Mouse (Mus musculus): Measurements from ENCODE around the gene Nfx1. TPM values are rescaled to one million over a fixed set of nuclear protein-coding genes. Genes with fewer than 3 reads are reported as not detected.
"Not testable (repeated sequence)": the region's sequence is repeated elsewhere in the genome, so short reads cannot be mapped to it uniquely, and the experiment has no call there.

Nfx1 gene
- total and polyA plus RNA-seq, 3 experiments, result 16.9 to 19.8 (median 18.9) TPM

DNA sequence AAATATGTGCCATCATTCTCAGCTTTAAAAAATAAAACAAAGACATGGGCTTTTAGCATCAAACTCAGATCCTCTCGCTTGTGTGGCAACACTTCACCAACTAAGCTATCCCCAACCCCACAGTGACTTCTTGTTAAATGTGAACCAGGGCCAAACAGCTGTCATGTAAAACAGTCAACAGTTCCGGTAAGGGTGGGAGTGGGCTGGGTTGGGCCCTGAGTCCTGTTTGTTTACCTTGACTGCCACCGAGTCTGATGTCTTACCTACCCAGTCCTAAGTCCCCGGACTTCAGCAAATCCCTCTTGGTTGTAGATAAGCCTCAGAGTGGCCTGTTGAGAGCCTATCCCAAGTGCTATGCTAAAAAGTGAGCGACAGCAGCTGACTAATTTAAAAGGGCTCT, 37.0 kb upstream of the Nfx1 start:
- H3K27me3 ChIP-seq (ENCODE audit: control insufficient read depth, insufficient read depth, low read length), result no peaks in the 10 kb centered on the region
- H3K79me2 ChIP-seq (replicated peaks; ENCODE audit: control insufficient read depth, insufficient read depth, low read length), result no peaks in the 10 kb centered on the region
- H3K27ac ChIP-seq, result no peak overlapping the region
- H3K4me1 ChIP-seq (ENCODE audit: control insufficient read depth, insufficient read depth, low read length), result peaks cover 1% of the 10 kb centered on the region; the same call in 1 of the 2 replicates
- H3K4me3 ChIP-seq, result no peak overlapping the region
- no peak overlapping the region for H3K9ac ChIP-seq (ENCODE audit: low read depth, low read length)
- WGBS, result 83% methylated on average over 5 of the region's 5 CpGs
- intact Hi-C loops (cut with DNase I), result no loop called here
- no peak for DNase-seq
- no peak for TF ChIP-seq CTCF (IDR thresholded peaks at IDR 0.05)
- H3K36me3 ChIP-seq (ENCODE audit: control insufficient read depth, insufficient read depth, low read length), result peaks cover 6% of the 10 kb centered on the region

DNA sequence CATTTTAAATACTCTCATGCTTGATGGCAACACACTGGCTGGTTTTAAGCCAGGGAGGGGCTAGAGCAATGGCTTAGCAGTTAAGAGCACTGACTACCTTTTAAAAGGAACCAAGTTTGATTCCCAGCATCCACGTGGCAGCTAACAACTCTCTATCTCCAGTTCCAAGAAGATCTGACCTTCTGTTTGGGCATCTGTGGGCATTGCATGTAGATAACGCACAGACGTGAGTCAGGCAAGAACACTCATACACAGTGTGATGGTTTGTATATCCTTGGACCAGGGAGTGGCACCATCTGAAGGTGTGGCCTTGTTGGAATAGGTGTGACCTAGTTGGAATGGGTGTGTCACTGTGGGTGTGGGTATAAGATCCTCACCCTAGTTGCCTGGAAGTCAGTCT, 36.3 kb upstream of the Nfx1 start:
- H3K4me3 ChIP-seq; intact Hi-C loops (cut with DNase I): not testable (repeated sequence)

DNA sequence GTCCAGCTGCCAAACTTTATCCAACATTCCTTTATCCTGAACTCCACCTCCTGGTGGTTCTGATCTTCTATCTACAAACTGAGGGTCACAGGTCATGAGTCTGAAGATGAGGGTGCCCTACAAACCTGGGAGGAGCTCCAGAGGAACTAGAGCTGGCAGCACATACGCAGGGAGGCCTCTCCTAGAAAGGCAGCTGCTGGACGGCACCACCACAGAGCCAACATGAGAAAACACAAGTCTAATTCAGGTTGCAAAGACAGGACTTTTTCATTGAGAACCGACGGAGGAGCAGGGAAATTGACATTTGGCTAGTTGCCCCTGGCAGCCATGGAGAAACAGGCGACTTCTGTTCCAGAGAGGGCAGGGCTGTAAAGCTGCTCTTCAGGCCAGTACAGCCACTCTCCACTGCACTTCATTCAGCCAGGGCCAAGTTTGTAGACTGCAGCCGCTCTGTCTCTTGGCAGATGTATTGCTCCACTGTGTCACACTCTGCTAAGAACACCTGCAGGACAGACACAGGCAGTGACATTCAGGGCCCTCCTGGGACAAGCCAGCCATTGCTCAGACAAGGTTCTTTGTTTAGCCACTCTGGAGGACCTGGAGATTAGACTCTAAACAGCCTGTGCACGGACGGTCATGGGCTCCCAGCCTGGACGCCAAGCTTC, 34.4 kb upstream of the Nfx1 start:
- no peaks in the 10 kb centered on the region for H3K79me2 ChIP-seq (replicated peaks; ENCODE audit: control insufficient read depth, insufficient read depth, low read length)
- no peak overlapping the region for H3K4me3 ChIP-seq
- H3K9ac ChIP-seq (ENCODE audit: low read depth, low read length), result no peak overlapping the region
- peaks cover 1% of the 10 kb centered on the region; the same call in 1 of the 2 replicates for H3K4me1 ChIP-seq (ENCODE audit: control insufficient read depth, insufficient read depth, low read length)
- TF ChIP-seq POLR2A (IDR thresholded peaks at IDR 0.05; ENCODE audit: insufficient read depth, low read depth, low read length) (0 out of 2 replicates have a peak, but pooled peaks have one; percentile 11), CTCF (IDR thresholded peaks at IDR 0.05) (0 out of 2 replicates have a peak, but pooled peaks have one; percentile 12), EP300 (IDR thresholded peaks at IDR 0.05; ENCODE audit: insufficient read depth, low read depth, low read length) (no peak)
- H3K36me3 ChIP-seq (ENCODE audit: control insufficient read depth, insufficient read depth, low read length), result peaks cover 6% of the 10 kb centered on the region
- H3K27ac ChIP-seq, result peak overlapping the region; percentile 4; the same call in 1 of the 2 replicates
- peak; percentile 47 to 77 for DNase-seq
- intact Hi-C loops (cut with DNase I), result no loop called here
- WGBS, result 46% methylated on average over 9 of the region's 9 CpGs
- no peaks in the 10 kb centered on the region for H3K27me3 ChIP-seq (ENCODE audit: control insufficient read depth, insufficient read depth, low read length)

More for the DNA sequence above, 36.3 kb upstream of the Nfx1 start:
- not testable (repeated sequence) for H3K27ac ChIP-seq; H3K9ac ChIP-seq (ENCODE audit: low read depth, low read length); H3K36me3 ChIP-seq (ENCODE audit: control insufficient read depth, insufficient read depth, low read length); H3K4me1 ChIP-seq (ENCODE audit: control insufficient read depth, insufficient read depth, low read length); H3K79me2 ChIP-seq (replicated peaks; ENCODE audit: control insufficient read depth, insufficient read depth, low read length); DNase-seq; H3K27me3 ChIP-seq (ENCODE audit: control insufficient read depth, insufficient read depth, low read length)
- WGBS, result 79% methylated on average over 3 of the region's 3 CpGs

DNA sequence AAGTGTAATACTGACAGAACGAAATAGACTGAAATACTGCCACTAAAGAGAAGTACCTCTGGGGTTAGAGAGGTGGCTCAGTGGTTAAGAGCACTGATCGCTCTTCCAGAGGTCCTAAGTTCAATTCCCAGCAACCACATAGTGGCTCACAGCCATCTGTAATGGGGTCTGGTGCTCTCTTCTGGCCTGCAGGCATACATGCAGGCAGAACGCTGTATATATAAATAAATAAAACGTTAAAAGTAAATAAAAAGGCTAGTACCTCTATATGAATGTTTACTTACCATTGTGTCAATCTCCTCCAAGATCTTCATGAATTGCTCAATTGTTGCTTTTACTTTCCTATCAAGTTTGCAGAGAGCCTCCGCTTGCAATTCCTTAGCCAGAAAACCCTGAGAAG, 31.9 kb upstream of the Nfx1 start:
- WGBS, result 98% methylated on average over 5 of the region's 5 CpGs
- Histone ChIP-seq H3K79me2 (replicated peaks; ENCODE audit: control insufficient read depth, insufficient read depth, low read length) (no peaks in the 10 kb centered on the region), H3K9ac (ENCODE audit: low read depth, low read length) (no peak overlapping the region), H3K36me3 (ENCODE audit: control insufficient read depth, insufficient read depth, low read length) (peaks cover 6% of the 10 kb centered on the region), H3K4me3 (no peak overlapping the region), H3K27me3 (ENCODE audit: control insufficient read depth, insufficient read depth, low read length) (no peaks in the 10 kb centered on the region), H3K4me1 (ENCODE audit: control insufficient read depth, insufficient read depth, low read length) (peaks cover 1% of the 10 kb centered on the region; the same call in 1 of the 2 replicates), H3K27ac (no peak overlapping the region)
- intact Hi-C loops (cut with DNase I), result no loop called here
- TF ChIP-seq EP300 (IDR thresholded peaks at IDR 0.05; ENCODE audit: insufficient read depth, low read depth, low read length), result no peak
- TF ChIP-seq CTCF (IDR thresholded peaks at IDR 0.05), result peak; percentile 45
- DNase-seq, result no peak

DNA sequence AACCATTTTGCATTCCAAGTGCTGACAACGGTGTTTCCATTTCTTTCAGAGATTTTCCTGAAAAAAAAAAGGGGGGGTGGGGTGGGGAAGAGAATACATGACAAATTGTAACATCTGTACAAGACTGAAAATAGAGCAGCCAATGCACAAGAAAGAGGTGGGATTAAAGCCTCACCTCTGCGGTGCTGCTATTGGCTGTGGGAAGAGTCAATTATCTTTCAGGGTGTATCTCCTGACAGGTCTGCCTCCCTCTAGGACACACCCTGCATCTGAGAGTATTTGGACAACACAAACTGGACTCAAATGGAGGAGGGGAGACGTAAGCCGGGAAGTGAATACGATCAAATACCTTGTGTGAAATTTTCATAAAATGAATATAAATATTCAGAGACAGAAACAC, 27.1 kb upstream of the Nfx1 start:
- DNase-seq, result no peak
- intact Hi-C loops (cut with DNase I), result no loop called here
- Histone ChIP-seq H3K4me1 (ENCODE audit: control insufficient read depth, insufficient read depth, low read length) (peaks cover 2% of the 10 kb centered on the region), H3K4me3 (no peak overlapping the region), H3K36me3 (ENCODE audit: control insufficient read depth, insufficient read depth, low read length) (peaks cover 3% of the 10 kb centered on the region), H3K79me2 (replicated peaks; ENCODE audit: control insufficient read depth, insufficient read depth, low read length) (no peaks in the 10 kb centered on the region), H3K9ac (ENCODE audit: low read depth, low read length) (no peak overlapping the region), H3K27me3 (ENCODE audit: control insufficient read depth, insufficient read depth, low read length) (no peaks in the 10 kb centered on the region), H3K27ac (no peak overlapping the region)
- no peak for TF ChIP-seq EP300 (IDR thresholded peaks at IDR 0.05; ENCODE audit: insufficient read depth, low read depth, low read length)
- TF ChIP-seq CTCF (IDR thresholded peaks at IDR 0.05), result no peak
- no peak for TF ChIP-seq POLR2A (IDR thresholded peaks at IDR 0.05; ENCODE audit: insufficient read depth, low read depth, low read length)
- 97% methylated on average over 5 of the region's 5 CpGs for WGBS

DNA sequence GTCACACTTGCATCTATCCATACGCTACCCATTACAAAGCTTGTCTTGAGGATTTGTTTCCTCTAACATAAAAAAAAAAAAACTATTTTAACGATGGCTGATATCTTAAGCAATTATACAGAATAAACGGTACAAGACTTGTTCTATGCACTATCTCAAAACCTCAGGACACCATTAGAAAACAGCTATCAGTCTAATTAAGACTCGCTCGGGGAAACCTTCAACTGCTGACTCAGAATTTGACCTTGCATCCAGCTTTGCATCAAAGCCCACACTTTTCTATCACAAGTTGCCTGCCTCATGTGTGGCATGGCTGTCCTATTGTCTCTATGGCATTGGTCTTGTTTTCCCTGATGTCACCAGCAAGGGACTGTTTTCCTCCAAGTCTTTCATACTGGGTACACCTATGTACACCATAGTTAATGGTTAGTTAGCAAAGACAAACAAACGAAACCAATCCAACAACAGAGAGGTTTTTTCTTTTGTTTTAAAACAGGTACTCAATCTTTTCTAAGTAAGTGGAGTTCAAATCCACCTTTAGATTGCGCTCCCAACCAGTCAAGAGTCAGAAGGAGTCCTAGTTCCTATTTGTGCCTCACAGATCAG, 24.1 kb upstream of the Nfx1 start:
- no peak overlapping the region for H3K9ac ChIP-seq (ENCODE audit: low read depth, low read length)
- 83% methylated on average over 7 of the region's 7 CpGs for WGBS
- H3K79me2 ChIP-seq (replicated peaks; ENCODE audit: control insufficient read depth, insufficient read depth, low read length), result no peaks in the 10 kb centered on the region
- peaks cover 5% of the 10 kb centered on the region for H3K36me3 ChIP-seq (ENCODE audit: control insufficient read depth, insufficient read depth, low read length)
- H3K27me3 ChIP-seq (ENCODE audit: control insufficient read depth, insufficient read depth, low read length), result no peaks in the 10 kb centered on the region
- H3K4me3 ChIP-seq, result peak overlapping the region; percentile 96; the same call in 1 of the 2 replicates
- DNase-seq, result no peak
- peaks cover 2% of the 10 kb centered on the region for H3K4me1 ChIP-seq (ENCODE audit: control insufficient read depth, insufficient read depth, low read length)
- TF ChIP-seq POLR2A (IDR thresholded peaks at IDR 0.05; ENCODE audit: insufficient read depth, low read depth, low read length), result no peak
- no peak overlapping the region for H3K27ac ChIP-seq
- intact Hi-C loops (cut with DNase I), result loop anchor here (5.0 kb wide), 1 partner anchor 99 kb away; no protein-coding TSS in a partner anchor
